Mouse (Mus musculus): ENCODE measurements at regions not wholly inside any gene's neighbourhood (a gene's known extent, or its start where the extent isn't known, plus 50 kb on each side); places are given as distances from the start of the nearest gene placed in this dataset.

DNA sequence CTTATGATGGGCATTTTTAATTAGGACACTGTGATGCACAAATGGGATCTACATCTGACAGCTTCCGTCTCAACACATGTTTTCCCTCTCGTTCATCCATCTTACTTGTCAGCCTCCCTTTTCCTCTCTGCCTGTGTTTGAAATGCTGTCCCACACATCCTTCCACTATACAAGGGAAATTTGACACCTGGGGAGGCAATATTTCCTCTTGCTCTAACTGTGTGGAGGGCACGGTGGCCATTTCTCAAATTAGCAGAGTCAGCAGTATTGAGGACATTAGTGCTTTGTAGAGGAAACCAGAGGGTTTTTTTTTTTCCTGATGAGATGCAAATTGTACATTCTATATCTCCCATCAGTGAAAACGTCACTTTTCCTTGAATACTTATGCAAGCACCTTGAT, 712.2 kb downstream of the Slc4a3 start:
- no peak for TF ChIP-seq POLR2A (IDR thresholded peaks at IDR 0.05; ENCODE audit: extremely low read depth, insufficient read depth, low read length)
- no peak for TF ChIP-seq CTCF (IDR thresholded peaks at IDR 0.05; ENCODE audit: extremely low read depth, insufficient read depth, low read length)
